Comparison of ENCODE assay signal across 17 mouse cellular contexts in the genomic region with DNA sequence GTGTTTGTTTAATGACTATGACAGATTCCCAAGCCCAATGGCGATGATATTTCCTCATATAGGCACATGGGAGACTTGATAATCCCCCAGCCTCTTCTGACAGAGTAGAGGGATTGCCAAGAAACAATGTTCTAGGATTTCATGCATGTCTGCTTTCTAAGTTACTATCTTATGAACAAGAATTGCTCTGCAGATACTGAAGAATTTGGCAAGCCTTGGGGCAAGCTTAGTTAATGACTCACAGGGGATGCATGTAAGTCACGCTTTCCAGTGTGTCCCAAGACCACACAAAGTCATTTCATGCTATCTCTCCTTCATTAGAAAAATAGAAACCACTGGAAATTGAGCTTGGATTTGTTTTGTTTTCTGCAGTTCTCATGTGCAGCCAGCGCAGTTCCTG.
"Had no signal": no experiment of that assay in that cellular context is flagged by ENCODE, and none has a peak within 500 bp of the region (broad histone marks: within the 10 kb centered on the region; RNA-seq: fewer than 3 reads in every experiment).

No protein-coding gene starts in this region.

- H3K36me3 ChIP-seq: limb, embryonic 12.5 days; liver, embryonic 12.5 days; liver, embryonic 15.5 days; midbrain, embryonic 12.5 days; midbrain, embryonic 15.5 days; neural tube, embryonic 13.5 days had no signal

- H3K27me3 ChIP-seq: limb, embryonic 12.5 days; liver, embryonic 12.5 days; liver, embryonic 15.5 days; midbrain, embryonic 12.5 days; midbrain, embryonic 15.5 days; neural tube, embryonic 13.5 days had no signal

- H3K4me3 ChIP-seq: layer of hippocampus, adult 2 months; limb, embryonic 12.5 days; liver, embryonic 12.5 days; liver, embryonic 15.5 days; midbrain, embryonic 12.5 days; midbrain, embryonic 15.5 days; myocyte; neural tube, embryonic 13.5 days had no signal

- ATAC-seq: liver, embryonic 12.5 days; midbrain, embryonic 15.5 days had no signal

- H3K9ac ChIP-seq: limb, embryonic 12.5 days; liver, embryonic 12.5 days; liver, embryonic 15.5 days; midbrain, embryonic 12.5 days; midbrain, embryonic 15.5 days; neural tube, embryonic 13.5 days had no signal

- DNase-seq: kidney, adult 2 months; kidney, postnatal 25 days; layer of hippocampus, adult 9-11 months; liver; lung, adult 18-20 months; retina, postnatal 1 day; thymus, adult 18-20 months; thymus, postnatal 36 days had no signal

- H3K4me2 ChIP-seq: limb, embryonic 12.5 days; liver, embryonic 12.5 days; liver, embryonic 15.5 days; midbrain, embryonic 12.5 days; midbrain, embryonic 15.5 days; neural tube, embryonic 13.5 days had no signal

- H3K9me3 ChIP-seq: limb, embryonic 12.5 days; liver, embryonic 12.5 days; liver, embryonic 15.5 days; midbrain, embryonic 12.5 days; midbrain, embryonic 15.5 days; neural tube, embryonic 13.5 days had no signal

- H3K4me1 ChIP-seq: limb, embryonic 12.5 days; liver, embryonic 12.5 days; liver, embryonic 15.5 days; midbrain, embryonic 12.5 days; midbrain, embryonic 15.5 days; neural tube, embryonic 13.5 days had no signal

- H3K27ac ChIP-seq: kidney, postnatal 0 days; layer of hippocampus, adult 2 months; limb, embryonic 12.5 days; liver, embryonic 12.5 days; liver, embryonic 15.5 days; midbrain, embryonic 12.5 days; midbrain, embryonic 15.5 days; neural tube, embryonic 13.5 days had no signal
